Mouse (Mus musculus) kidney, postnatal 0 days (tissue): ENCODE measurements around the gene Rhcg. TPM values are rescaled to one million over a fixed set of nuclear protein-coding genes. Genes with fewer than 3 reads are reported as not detected.

Experiments used
- ATAC-seq: fragments of 200-750 bp; cut with Nextera tagmentation; replicated peaks from 2 replicates; pipeline ENCODE4 v1.8.0; 2017; ENCODE audit warnings: low read depth, moderate number of reproducible peaks, moderate TSS enrichment, moderate library complexity; ENCODE audit not compliant: low FRiP score
- DNase-seq: peaks from one replicate; pipeline ENCODE4 v3.0.0-alpha.2; 2016; ENCODE audit warnings: low spot score
- H3K27ac ChIP-seq: fragments of 300-500 bp; sonication (generic); 2 replicates; pipeline ENCODE4 v1.5.1; 2014; ENCODE audit warnings: mild to moderate bottlenecking
- H3K27me3 ChIP-seq: fragments of 300-500 bp; sonication (generic); 2 replicates; pipeline ENCODE4 v1.6.1; 2014; ENCODE audit warnings: low read length, mixed read lengths; ENCODE audit not compliant: insufficient read depth
- H3K36me3 ChIP-seq: fragments of 300-500 bp; sonication (generic); 2 replicates; pipeline ENCODE4 v1.6.1; 2014; ENCODE audit warnings: low read length, mixed read lengths; ENCODE audit not compliant: insufficient read depth
- H3K4me1 ChIP-seq: fragments of 300-500 bp; sonication (generic); replicated peaks from 2 replicates; pipeline ENCODE4 v1.6.1; 2014; ENCODE audit warnings: antibody characterized with exemption, low read length, mixed read lengths; ENCODE audit not compliant: insufficient read depth
- H3K4me2 ChIP-seq: fragments of 300-500 bp; sonication (generic); 2 replicates; pipeline ENCODE4 v1.6.1; 2014; ENCODE audit warnings: mild to moderate bottlenecking, low read length, moderate library complexity, mixed read lengths
- H3K4me3 ChIP-seq: fragments of 300-500 bp; sonication (generic); replicated peaks from 2 replicates; pipeline ENCODE4 v1.5.1; 2014; ENCODE audit warnings: low read depth, low read length
- H3K9ac ChIP-seq: fragments of 300-500 bp; sonication (generic); 2 replicates; pipeline ENCODE4 v1.6.1; 2014; ENCODE audit warnings: low read depth, low read length
- H3K9me3 ChIP-seq: fragments of 300-500 bp; sonication (generic); replicated peaks from 2 replicates; pipeline ENCODE4 v1.6.1; 2016; ENCODE audit warnings: low read length, inconsistent platforms, mixed read lengths
- CTCF ChIP-seq: IDR thresholded peaks from 2 replicates; pipeline ENCODE4 v1.5.1; 2016; ENCODE audit warnings: antibody characterized with exemption, low read depth, mild to moderate bottlenecking, moderate library complexity
- WGBS: fragments of 180-500 bp; shearing (Covaris S2); extraction: QIAGEN DNeasy Blood & Tissue Kit; methylation state at CpG from one replicate; pipeline ENCODE4 v1.1.7; 2014; 5-methylcytosine and 5-hydroxymethylcytosine counted together
- polyA plus RNA-seq: library from polyadenylated mRNA; unstranded; fragments of >200 nt; fragmentation: Nextera tagmentation; extraction: Ambion mirVana; gene quantifications from 2 replicates; pipeline ENCODE4 v1.2.1, GENCODE M21; 2015

Gene Rhcg
- polyA plus RNA-seq, 1 experiment from 2014 or later, result 117 TPM

DNA sequence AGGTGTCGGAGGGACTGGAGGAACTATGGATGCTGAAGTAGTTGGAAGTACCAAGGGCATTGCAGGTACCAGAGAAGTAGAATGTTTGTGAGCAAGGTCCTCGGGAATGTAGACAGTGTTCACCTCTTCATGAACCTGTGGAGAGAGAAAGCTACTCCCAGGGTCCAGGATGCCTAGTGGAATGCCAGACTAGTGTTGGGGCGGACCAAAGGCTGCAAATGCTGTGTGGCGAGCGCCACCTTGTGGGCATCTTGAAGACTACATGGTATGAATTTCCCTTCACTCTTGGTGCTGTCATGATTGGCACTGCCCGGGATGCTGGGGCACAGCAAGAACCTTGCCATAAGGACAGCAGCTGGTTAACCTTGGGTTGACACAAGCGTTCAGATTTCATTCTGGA lies 22.6 kb downstream of the Rhcg start:
- no peaks in the 10 kb centered on the region for H3K9me3 ChIP-seq
- H3K9ac ChIP-seq, result no peak overlapping the region
- TF ChIP-seq CTCF, result peak; percentile 96
- ATAC-seq (no peak; the same call in 1 of the 2 replicates), DNase-seq (peak; percentile 86)
- H3K27me3 ChIP-seq, result peaks cover 37% of the 10 kb centered on the region
- 15% methylated on average over 7 of the region's 7 CpGs for WGBS
- H3K4me2 ChIP-seq, result no peak overlapping the region
- no peak overlapping the region for H3K4me3 ChIP-seq
- no peaks in the 10 kb centered on the region for H3K36me3 ChIP-seq
- H3K27ac ChIP-seq, result no peak overlapping the region
- peaks cover 3% of the 10 kb centered on the region; the same call in 1 of the 2 replicates for H3K4me1 ChIP-seq

DNA sequence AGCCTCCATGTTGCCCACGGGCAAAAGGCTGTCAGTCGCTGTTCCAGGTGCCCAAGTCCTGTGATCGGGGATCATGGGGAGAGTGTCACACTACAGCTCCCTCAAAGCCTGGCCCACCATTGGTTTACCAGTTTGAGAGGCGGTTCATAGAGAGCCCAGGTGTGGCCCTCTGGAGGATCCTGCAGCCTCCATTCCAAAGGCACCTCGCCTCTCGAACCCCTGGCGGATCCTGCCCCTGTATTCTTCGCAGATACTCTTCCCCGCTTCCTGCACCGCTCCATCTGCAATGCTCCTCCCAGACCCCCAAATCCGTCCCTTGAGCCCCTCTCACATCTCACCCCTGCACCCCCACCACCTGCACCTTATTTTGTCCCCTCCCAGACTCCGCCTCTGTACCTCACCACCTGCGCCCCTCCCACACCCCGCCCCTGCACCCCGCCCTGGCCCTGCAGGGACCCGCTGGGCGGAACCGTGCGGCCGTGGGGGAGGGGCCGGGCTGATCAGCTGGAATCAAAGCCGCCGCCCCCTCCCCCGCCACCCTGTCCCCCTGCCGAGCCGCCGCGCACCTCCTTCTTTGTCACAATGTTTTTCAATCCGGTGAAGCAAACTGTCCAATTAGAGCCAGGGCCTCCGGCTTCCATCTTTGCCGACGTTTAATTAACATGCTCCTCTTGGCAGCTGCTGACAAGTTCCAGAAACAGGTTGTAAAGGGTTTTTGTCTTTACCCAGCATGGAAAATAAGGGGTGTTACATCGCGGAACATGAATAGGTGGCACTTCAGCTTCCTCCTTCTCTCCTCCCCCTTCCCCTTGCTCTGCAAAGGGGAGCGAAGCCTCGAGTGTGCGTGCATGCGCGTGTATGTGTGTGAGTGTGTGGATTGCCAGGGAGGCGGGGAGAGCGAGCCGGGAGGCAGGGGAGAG lies 25.4 kb downstream of the Rhcg start:
- Histone ChIP-seq H3K27me3 (peaks cover 40% of the 10 kb centered on the region), H3K36me3 (no peaks in the 10 kb centered on the region), H3K9ac (no peak overlapping the region), H3K4me2 (peak overlapping the region; percentile 64), H3K27ac (no peak overlapping the region), H3K4me1 (peaks cover 3% of the 10 kb centered on the region; the same call in 1 of the 2 replicates), H3K4me3 (peak overlapping the region; percentile 26), H3K9me3 (no peaks in the 10 kb centered on the region)
- ATAC-seq (peak; percentile 26; the same call in 1 of the 2 replicates), DNase-seq (no peak)
- 1% methylated on average over 42 of the region's 42 CpGs for WGBS
- no peak for TF ChIP-seq CTCF

DNA sequence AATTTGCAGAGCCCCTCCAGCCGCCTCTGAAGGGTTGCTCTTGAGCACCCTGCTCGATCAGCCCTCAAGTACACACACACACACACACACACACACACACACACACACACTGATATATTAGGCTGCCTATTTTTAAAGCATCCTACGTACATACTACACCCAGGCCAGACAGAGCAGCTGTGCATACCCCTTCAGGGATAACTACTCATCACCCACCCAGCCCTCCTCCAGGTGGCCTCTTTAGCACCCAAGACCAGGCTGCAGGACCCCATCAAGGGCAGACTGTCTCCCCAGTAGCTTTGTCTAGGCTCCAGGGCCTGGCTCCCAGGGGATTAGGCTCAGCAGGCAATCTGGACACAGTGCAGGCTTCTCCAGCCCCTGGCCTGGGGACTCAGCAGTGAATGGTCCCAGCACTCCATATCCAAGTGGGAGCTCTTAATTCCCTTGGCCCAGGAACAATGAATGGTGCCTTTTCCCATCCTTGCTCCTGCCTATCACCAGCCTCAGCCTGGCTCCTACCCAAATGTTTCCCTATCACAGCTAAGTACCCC lies 26.8 kb downstream of the Rhcg start:
- ATAC-seq (no peak), DNase-seq (no peak)
- Histone ChIP-seq H3K9ac (no peak overlapping the region), H3K9me3 (no peaks in the 10 kb centered on the region), H3K4me1 (peaks cover 3% of the 10 kb centered on the region; the same call in 1 of the 2 replicates), H3K4me3 (no peak overlapping the region), H3K27ac (no peak overlapping the region), H3K4me2 (no peak overlapping the region), H3K27me3 (peaks cover 40% of the 10 kb centered on the region), H3K36me3 (no peaks in the 10 kb centered on the region)
- no peak for TF ChIP-seq CTCF
- WGBS, result 18% methylated on average over 3 of the region's 3 CpGs

DNA sequence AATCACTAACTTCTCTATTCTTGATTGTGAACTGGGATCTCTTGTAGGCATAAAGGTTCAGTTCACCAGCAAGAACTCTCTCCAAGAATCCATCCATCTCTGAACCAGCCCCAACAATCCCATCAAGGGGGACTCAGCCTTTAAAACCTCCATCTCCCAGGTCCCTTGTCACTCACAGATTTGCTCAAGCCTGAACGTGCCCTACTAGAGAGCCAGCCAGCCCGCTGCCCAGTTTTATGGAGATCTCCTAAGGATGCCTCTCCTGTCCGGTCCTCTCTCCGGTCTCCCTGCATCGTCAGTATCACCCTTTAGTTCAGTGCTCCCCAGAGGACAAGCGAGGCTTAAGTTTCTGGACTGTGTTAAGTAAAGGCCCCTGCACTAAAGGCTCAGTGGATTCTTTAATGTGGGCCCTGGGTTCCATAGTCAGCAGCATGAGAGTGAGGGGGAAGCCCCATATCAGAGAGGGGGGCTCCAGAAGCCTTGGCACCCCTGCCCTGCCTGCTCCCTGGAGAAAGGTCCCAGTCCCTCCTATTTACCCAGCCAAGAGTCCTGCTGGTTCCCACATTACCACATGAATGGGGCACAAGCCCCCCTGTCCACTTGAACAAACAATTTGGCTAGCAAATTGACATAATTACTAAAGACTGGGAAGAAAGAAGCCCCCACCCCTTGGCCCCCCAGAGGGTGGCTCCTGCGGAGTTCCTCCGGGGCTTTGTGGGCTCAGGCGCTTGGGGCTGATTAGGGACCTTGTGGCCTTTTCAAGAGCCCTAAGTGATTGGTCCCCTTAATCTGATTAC lies 27.5 kb downstream of the Rhcg start:
- no peak overlapping the region for H3K9ac ChIP-seq
- H3K27ac ChIP-seq, result no peak overlapping the region
- H3K4me1 ChIP-seq, result peaks cover 3% of the 10 kb centered on the region; the same call in 1 of the 2 replicates
- DNase-seq (no peak), ATAC-seq (no peak)
- peaks cover 40% of the 10 kb centered on the region for H3K27me3 ChIP-seq
- no peaks in the 10 kb centered on the region for H3K9me3 ChIP-seq
- WGBS, result 9% methylated on average over 9 of the region's 9 CpGs
- no peaks in the 10 kb centered on the region for H3K36me3 ChIP-seq
- no peak overlapping the region for H3K4me2 ChIP-seq
- no peak for TF ChIP-seq CTCF
- no peak overlapping the region for H3K4me3 ChIP-seq

DNA sequence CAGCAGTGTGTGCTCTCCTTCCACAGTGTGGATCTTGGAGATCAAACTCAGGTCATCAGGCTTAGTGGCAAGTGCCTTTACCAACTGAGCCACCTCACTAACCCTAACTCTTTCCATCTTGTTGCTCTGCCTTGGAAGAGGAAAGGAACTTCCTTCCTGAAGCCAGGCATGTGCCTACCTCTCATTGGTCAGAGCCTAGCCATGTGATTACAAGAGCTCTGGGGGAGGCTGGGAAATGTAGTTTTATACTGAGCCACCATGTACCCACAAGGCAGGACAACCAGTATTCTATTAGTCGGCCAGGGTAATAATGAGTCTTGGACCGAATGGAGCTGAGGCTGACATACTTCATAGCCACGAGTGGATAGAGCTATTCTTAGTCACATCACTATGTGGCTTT lies 29.2 kb downstream of the Rhcg start:
- no peaks in the 10 kb centered on the region for H3K36me3 ChIP-seq
- H3K4me3 ChIP-seq, result no peak overlapping the region
- no peaks in the 10 kb centered on the region for H3K9me3 ChIP-seq
- no peak overlapping the region for H3K27ac ChIP-seq
- H3K4me1 ChIP-seq, result peaks cover 3% of the 10 kb centered on the region; the same call in 1 of the 2 replicates
- WGBS, result 79% methylated on average over 3 of the region's 3 CpGs
- H3K4me2 ChIP-seq, result no peak overlapping the region
- no peak overlapping the region for H3K9ac ChIP-seq
- no peak for TF ChIP-seq CTCF
- ATAC-seq (no peak), DNase-seq (no peak)
- H3K27me3 ChIP-seq, result peaks cover 27% of the 10 kb centered on the region

DNA sequence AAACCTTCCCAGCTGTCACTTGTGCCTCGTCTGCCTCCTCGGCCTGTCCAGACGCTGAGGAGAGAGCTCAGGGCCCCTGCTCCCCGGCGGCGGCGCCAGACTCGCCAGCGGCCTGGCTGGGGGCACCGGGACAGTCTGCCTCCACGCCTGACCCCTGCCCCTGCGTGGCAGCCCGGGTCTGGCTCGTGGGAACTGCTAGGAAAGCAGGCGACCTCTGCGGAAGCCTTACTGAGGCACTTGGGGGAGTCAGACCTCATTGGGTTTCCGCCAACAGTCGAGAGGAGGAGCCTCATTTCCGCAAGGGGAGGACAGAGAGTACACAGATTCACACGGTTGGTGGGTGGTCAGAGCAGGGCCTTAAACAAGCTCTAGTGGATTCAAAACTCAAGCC lies 38.6 kb downstream of the Rhcg start:
- WGBS, result 2% methylated on average over 20 of the region's 20 CpGs
- H3K27me3 ChIP-seq, result peaks cover 5% of the 10 kb centered on the region; the same call in 1 of the 2 replicates
- DNase-seq, result peak; percentile 74
- H3K4me3 ChIP-seq, result peak overlapping the region; percentile 18
- H3K4me1 ChIP-seq, result peaks cover 13% of the 10 kb centered on the region; the same call in 1 of the 2 replicates
- peak overlapping the region; percentile 56; the same call in 1 of the 2 replicates for H3K27ac ChIP-seq
- no peaks in the 10 kb centered on the region for H3K9me3 ChIP-seq
- TF ChIP-seq CTCF, result peak; percentile 13; the same call in 1 of the 2 replicates
- H3K4me2 ChIP-seq, result peak overlapping the region; percentile 57
- no peak for ATAC-seq
- no peaks in the 10 kb centered on the region for H3K36me3 ChIP-seq
- H3K9ac ChIP-seq, result 0 out of 2 replicates have a peak overlapping the region, but pooled peaks have one; percentile 28
